Mouse (Mus musculus) left cerebral cortex, postnatal 14 days (tissue): ENCODE measurements around the gene Tprn. TPM values are rescaled to one million over a fixed set of nuclear protein-coding genes. Genes with fewer than 3 reads are reported as not detected.
A peak's percentile ranks its signal among the peaks of the same experiment; 100 is the strongest.

Experiments
- DNase-seq, 2 experiments: peaks; one replicate each; pipeline ENCODE4 v3.0.0; 2021 to 2022; ENCODE audit warnings: low spot score in 2 of 2, mixed read lengths in 1 of 2
- intact Hi-C: fragments of 180-260 bp; cut with DNase I; formaldehyde crosslinking; loops from one replicate; pipeline ENCODE4 v1.15.1; 2025
- long read RNA-seq, 2 experiments: library from polyadenylated mRNA; stranded (forward); transcript quantifications; one replicate each; pipeline ENCODE4 v2.0.0; 2021
- total RNA-seq, 2 experiments: library from RNA; stranded (reverse); gene quantifications; 2 replicates each; pipeline ENCODE4 v1.2.3; 2021

Tprn gene
- 10 to 100 TPM; 14.2 to 15.7 TPM for total RNA-seq
- long read RNA-seq, experiment 1, transcript Tprn-201 (4 exons, 2,787 nt): major isoform, 24 of 26 reads
- long read RNA-seq, experiment 1, partial matches to known transcripts: 0 of 26 reads
- long read RNA-seq, experiment 1, other reads (novel, unspliced or antisense): 1 of 26 reads
- long read RNA-seq, experiment 2, transcript Tprn-201 (4 exons, 2,787 nt): major isoform, 8 of 9 reads
- long read RNA-seq, experiment 2, partial matches to known transcripts: 0 of 9 reads
- long read RNA-seq, experiment 2, other reads (novel, unspliced or antisense): 1 of 9 reads

GRCm38 (mm10) chr2:25262291-25262767, at the start of gene Tprn:
Tprn (plus strand) TSS chr2:25262618.
- intact Hi-C loops: no loop called here
- DNase-seq: peak; percentile 95 to 98

DNA sequence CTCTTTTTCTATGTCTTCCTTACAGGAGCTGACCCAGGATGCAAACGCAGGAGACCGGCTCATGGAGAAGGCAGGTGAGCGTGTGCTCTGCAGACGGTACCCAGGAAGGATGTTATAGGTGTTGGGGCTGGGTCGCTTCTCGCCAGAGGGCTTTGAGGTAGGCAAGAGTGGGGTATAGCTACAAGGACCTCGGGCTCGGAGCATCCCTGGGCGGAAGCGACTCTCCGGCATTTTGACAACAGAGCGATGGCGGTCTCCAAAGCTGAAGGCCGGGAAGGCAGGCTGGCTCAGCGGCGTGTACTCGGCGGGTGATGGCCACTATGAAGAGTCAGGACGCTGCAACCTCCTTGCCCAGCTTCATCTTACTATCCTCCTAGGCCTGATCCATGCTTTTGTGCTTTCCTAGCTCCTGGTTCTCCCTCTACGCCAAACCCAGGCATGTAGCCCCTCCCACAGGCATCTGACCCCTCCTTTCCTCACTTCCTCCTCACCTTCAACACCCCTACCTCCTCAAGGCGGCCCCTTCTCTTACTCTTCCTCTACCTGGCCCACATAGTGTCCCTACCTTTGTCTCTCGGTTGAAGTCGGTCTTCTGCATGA, 49.1 kb upstream of the Tprn start:
- no peak for DNase-seq
- intact Hi-C loops: no loop called here

GRCm38 (mm10) chr2:25214444-25214843, 48.0 kb upstream of the Tprn start, which contains the start of gene Stpg3:
Stpg3 (minus strand) TSS chr2:25214637.
- intact Hi-C loops: no loop called here
- no peak for DNase-seq

GRCm38 (mm10) chr2:25217666-25218065, 44.8 kb upstream of the Tprn start:
- no peak for DNase-seq
- intact Hi-C loops: no loop called here

GRCm38 (mm10) chr2:25218445-25218844, 44.0 kb upstream of the Tprn start, which contains the start of gene Fam166a:
Fam166a (plus strand) TSS chr2:25218745.
- no peak for DNase-seq
- intact Hi-C loops: no loop called here

DNA sequence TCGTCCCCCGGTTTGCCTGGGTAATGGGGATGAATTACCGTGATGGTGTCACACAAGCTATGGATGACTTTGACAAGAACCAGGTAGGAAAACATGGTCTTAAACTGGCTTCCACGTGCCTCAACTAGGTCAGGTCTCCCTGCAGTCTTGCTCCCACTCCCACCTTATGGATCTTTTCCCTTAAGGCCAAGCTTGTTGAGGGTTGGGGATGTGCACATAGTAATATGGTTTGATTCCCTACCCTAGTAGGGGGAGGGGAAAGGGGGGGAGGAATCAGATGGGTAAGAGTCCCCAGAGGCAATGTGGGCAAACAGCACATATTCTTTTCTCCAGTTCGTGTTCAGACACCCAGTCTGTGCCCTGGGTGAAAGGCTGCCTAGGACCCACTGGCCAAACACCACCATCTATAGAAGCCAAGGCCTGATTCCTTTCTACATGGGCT, 41.1 kb upstream of the Tprn start:
- intact Hi-C loops: no loop called here
- DNase-seq: no peak

- intact Hi-C loops: no loop called here
- peak; percentile 75 to 77 for DNase-seq
Measured at GRCm38 (mm10) chr2:25223681-25224491, 38.5 kb upstream of the Tprn start.

- intact Hi-C loops: no loop called here
- no peak for DNase-seq
Measured at GRCm38 (mm10) chr2:25224492-25224765, 38.0 kb upstream of the Tprn start, which contains the start of gene Tubb4b. Tubb4b (minus strand) TSS chr2:25224702.

- intact Hi-C loops: loop anchor here (5.0 kb wide), 1 partner anchor 47 kb away; the partner anchor contains the start of genes Anapc2 and Ssna1
- peak; percentile 99 to 100 for DNase-seq
Measured at GRCm38 (mm10) chr2:25224766-25225752, 37.4 kb upstream of the Tprn start.

DNA sequence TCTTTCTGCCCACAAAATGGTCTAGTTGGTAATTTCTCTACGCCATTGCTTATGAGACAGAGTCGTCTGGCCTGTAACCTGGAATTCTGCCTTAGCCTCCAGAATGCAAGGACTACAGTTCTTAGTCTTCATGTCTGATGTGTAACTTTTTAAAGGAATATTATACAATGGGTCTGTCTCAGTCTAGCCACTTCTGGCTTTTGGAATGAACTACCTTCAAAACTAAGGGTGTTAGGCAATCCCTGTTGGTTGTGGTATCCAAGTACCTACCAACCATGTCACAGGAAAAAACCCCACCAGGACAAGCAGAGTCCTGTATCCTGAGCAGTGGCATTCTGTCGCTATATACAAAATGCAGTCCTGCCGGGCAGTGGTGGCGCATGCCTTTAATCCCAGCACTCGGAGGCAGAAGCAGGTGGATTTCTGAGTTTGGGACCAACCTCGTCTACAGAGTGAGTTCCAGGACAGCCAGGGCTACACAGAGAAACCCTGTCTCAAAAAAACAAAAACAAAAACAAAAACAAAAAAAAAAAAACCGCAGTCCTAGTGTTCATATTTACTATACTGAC, 36.5 kb upstream of the Tprn start:
- DNase-seq: no peak
- intact Hi-C loops: loop anchor here (5.0 kb wide), 1 partner anchor 46 kb away; the partner anchor contains the start of genes Anapc2 and Ssna1

GRCm38 (mm10) chr2:25226864-25227263, 35.6 kb upstream of the Tprn start:
- DNase-seq: peak; percentile 47 to 54
- intact Hi-C loops: loop anchor here (5.0 kb wide), 1 partner anchor 45 kb away; the partner anchor contains the start of genes Anapc2 and Ssna1

- no peak for DNase-seq
- intact Hi-C loops: loop anchor here (5.0 kb wide), 1 partner anchor 45 kb away; the partner anchor contains the start of genes Anapc2 and Ssna1
Measured at GRCm38 (mm10) chr2:25227406-25227805, 35.0 kb upstream of the Tprn start.

- intact Hi-C loops: loop anchor here (2.0 to 5.0 kb wide), 2 partner anchors 36 to 44 kb away; partner anchors contain the start of genes Anapc2 and Ssna1
- DNase-seq: peak; percentile 81 to 96
Measured at GRCm38 (mm10) chr2:25228431-25228889, 34.0 kb upstream of the Tprn start.

DNA sequence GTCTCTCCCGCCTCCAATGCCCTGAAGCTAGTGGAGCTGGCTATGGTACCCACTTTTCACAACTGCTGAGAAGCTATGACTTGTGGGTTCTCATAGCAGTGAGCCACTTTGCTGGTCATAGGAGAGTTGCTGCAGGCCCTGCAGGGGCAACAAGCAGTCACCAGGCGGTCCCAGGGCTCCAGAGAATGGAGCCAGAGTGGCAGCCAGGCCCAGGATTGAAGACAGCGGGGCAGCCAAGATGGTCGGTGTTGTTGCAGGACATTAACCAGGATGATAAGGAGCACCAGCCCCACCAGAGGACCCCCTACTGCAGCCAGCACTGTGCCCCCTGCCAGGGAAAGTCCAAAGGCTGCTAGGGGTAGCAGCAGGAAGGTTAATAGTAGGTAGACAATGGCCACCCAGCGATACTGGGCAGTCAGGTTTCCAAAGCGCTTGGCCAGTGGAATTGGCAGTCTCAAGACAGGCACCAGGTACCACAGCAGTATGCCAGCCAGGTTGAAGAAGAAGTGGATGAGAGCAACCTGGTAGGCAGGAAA, 33.4 kb upstream of the Tprn start:
- DNase-seq: no peak
- intact Hi-C loops: loop anchor here (2.0 to 5.0 kb wide), 2 partner anchors 36 to 43 kb away; partner anchors contain the start of genes Anapc2 and Ssna1

GRCm38 (mm10) chr2:25229582-25229981, 32.8 kb upstream of the Tprn start:
- intact Hi-C loops: loop anchor here (2.0 to 5.0 kb wide), 2 partner anchors 37 to 43 kb away; partner anchors contain the start of genes Anapc2 and Ssna1
- no peak for DNase-seq

DNA sequence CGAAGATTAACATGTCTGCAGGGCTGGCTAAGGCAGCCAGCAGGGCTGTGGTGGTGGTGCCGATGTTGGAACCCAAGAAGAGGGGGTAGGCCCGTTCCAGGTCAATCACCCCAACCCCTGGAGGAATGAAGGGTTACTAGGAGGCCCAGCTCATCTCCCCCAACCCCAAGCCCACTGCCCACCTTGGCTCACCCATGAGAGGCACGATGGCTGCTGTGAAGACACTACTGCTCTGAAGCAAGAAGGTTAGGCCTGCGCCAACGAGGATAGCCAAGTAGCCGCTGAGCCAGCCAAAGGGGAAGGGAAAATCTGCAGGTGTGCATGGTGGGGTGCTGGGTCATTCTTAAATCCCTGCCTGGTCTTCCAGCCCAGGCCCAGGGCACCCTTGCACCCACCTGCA, 31.8 kb upstream of the Tprn start:
- no peak for DNase-seq
- intact Hi-C loops: no loop called here

DNA sequence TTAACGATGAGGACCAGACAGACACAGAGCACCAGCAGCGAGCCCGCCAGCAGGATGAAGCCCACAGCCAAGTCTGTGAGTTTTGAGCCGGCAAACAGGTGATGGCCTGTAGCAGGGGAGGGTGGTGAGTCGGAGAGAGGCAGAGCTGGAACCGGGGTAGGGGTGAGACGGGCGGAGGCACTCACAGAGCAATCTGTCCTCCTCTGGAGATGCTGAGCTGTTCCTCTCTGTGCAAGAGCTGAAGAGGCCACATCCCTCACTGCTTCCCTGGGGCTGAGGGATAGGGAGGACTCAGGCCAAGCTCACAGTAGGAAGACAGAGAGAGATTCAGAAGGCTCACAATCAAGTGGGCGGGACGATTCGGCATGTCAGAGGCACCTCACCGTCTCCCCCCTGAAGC, 31.4 kb upstream of the Tprn start:
- intact Hi-C loops: no loop called here

DNA sequence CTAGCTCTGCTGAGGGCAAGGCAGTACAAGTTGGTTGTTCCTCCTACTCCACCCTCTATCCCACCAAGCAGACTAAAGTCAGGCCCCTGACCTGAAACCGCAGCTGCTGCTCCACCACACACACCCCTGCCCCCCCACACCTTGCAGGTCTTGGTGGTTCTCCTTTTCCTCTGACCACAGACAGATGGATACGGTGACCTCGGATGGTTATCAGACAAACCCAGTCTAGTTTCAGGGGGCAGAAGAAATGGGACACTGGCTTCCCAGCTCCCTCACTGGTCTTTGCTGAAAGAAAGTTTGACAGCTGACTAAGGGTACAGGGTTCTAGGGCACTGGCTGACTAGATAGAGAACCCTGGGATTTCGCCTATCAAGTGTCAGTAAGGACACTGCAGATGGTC, 29.0 kb upstream of the Tprn start:
- no peak for DNase-seq
- intact Hi-C loops: no loop called here

More for the DNA sequence above, 31.4 kb upstream of the Tprn start:
- DNase-seq: no peak
